Mouse (Mus musculus): ENCODE data around the gene Cdh16. TPM values are rescaled to one million over a fixed set of nuclear protein-coding genes. Genes with fewer than 3 reads are reported as not detected.

Gene Cdh16
- polyA plus RNA-seq, 1 experiment from 2014 or later = 2.1 TPM

DNA sequence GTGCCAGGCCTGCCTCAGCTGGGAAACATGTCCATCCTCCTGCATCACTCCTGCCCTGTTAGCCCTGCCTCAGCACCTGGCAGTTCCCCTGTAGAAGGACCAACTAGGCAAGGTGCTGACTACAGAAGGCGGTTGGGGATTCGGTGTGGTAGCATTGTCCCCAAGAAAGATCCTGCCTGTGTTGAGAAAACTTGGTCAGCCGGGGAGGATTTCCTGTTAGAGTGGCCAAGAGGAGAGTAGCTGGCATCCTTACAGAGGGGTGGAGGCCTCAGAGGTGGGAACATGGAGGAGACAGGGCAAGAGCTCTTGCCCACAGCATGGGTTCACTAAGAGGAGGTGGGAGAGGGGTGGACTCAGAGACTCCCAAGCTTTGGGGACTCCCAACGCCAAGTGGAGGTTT, 69.0 kb downstream of the Cdh16 start:
- H3K4me3 ChIP-seq (ENCODE audit: low read depth, low read length) = no peak overlapping the region
- no peak overlapping the region for H3K4me2 ChIP-seq (ENCODE audit: low read depth, low read length)
- no peak for ATAC-seq (ENCODE audit: low read depth)
- DNase-seq (ENCODE audit: low spot score) = no peak
- no peaks in the 10 kb centered on the region for H3K27me3 ChIP-seq (replicated peaks; ENCODE audit: control insufficient read depth, insufficient read depth, low read length)
- no peaks in the 10 kb centered on the region for H3K36me3 ChIP-seq (ENCODE audit: control insufficient read depth, insufficient read depth, low read length)
- no peak overlapping the region for H3K27ac ChIP-seq (replicated peaks; ENCODE audit: low read depth, low read length)
- H3K9ac ChIP-seq (ENCODE audit: low read depth, low read length) = no peak overlapping the region
- no peaks in the 10 kb centered on the region for H3K4me1 ChIP-seq (ENCODE audit: control insufficient read depth, insufficient read depth, low read length)
- 89% methylated on average over 4 of the region's 4 CpGs for WGBS
- H3K9me3 ChIP-seq (ENCODE audit: control insufficient read depth, low read length) = no peaks in the 10 kb centered on the region

Other genes with a start within 250 kb of the Cdh16 start
- gene Cmtm4, start 228.6 kb downstream of the Cdh16 start, polyA plus RNA-seq (2014; fragmentation: Nextera tagmentation; extraction: Ambion mirVana) = 4.1 and 4.3 TPM in 2 replicates
- gene Dync1li2, start 181.3 kb downstream of the Cdh16 start, polyA plus RNA-seq (2014; fragmentation: Nextera tagmentation; extraction: Ambion mirVana) = 52.5 and 53.8 TPM in 2 replicates
- 0.53 and 0.62 TPM in 2 replicates for gene Terb1, start 114.5 kb downstream of the Cdh16 start, polyA plus RNA-seq (2014; fragmentation: Nextera tagmentation; extraction: Ambion mirVana)
- gene Nae1, start 89.8 kb downstream of the Cdh16 start, polyA plus RNA-seq (2014; fragmentation: Nextera tagmentation; extraction: Ambion mirVana) = 89.0 and 100 TPM in 2 replicates
- 1.0 and 1.6 TPM in 2 replicates for gene Car7, start 89.7 kb downstream of the Cdh16 start, polyA plus RNA-seq (2014; fragmentation: Nextera tagmentation; extraction: Ambion mirVana)
- gene Pdp2, start 32.9 kb downstream of the Cdh16 start, polyA plus RNA-seq (2014; fragmentation: Nextera tagmentation; extraction: Ambion mirVana) = 8.1 and 8.2 TPM in 2 replicates
- gene Rrad, start 6.9 kb upstream of the Cdh16 start, polyA plus RNA-seq (2014; fragmentation: Nextera tagmentation; extraction: Ambion mirVana) = 40.5 and 54.7 TPM in 2 replicates
- 81.3 and 87.9 TPM in 2 replicates for gene Ciao2b, start 17.6 kb upstream of the Cdh16 start, polyA plus RNA-seq (2014; fragmentation: Nextera tagmentation; extraction: Ambion mirVana)
- gene Ces2a, start 109.6 kb upstream of the Cdh16 start, polyA plus RNA-seq (2014; fragmentation: Nextera tagmentation; extraction: Ambion mirVana) = not detected in 2 replicates
- 0.17 TPM in 1 of 2 replicates, not detected in the other for gene Ces2b, start 207.2 kb upstream of the Cdh16 start, polyA plus RNA-seq (2014; fragmentation: Nextera tagmentation; extraction: Ambion mirVana)
- not detected in 2 replicates for gene Ces2c, start 222.7 kb upstream of the Cdh16 start, polyA plus RNA-seq (2014; fragmentation: Nextera tagmentation; extraction: Ambion mirVana)